Mouse (Mus musculus) cerebellum, adult 9-10 months (tissue): ENCODE measurements at regions not wholly inside any gene's neighbourhood (a gene's known extent, or its start where the extent isn't known, plus 50 kb on each side); places are given as distances from the start of the nearest gene placed in this dataset.

Experiments used
- DNase-seq: peaks from one replicate; pipeline ENCODE4 v3.0.0; 2022

GRCm38 (mm10) chr8:6813816-6814215 is 1708.7 kb upstream of the Slc10a2 start:
- no peak for DNase-seq

DNA sequence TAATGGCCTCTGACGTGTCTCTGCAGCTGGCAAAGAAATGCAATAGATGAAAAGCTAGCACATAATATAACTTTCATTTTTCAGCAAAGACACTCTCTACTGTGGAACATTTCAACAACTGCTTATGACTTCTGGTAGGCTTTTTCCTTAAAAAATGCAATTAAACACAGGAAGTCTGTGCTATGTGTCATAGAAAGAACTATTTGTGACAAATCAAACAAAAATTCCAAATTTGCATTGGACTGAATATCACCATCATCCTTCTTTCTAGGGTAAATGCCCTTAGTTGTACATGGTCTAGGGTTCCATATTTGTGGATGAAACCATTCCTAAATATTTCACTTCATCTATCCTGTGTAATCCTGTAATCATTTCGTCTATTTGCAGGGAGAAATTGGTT is 1702.0 kb upstream of the Slc10a2 start:
- DNase-seq: no peak

GRCm38 (mm10) chr8:6803199-6803598 is 1698.0 kb upstream of the Slc10a2 start:
- DNase-seq: no peak

- DNase-seq: no peak
These were observed 1695.9 kb upstream of the Slc10a2 start for GRCm38 (mm10) chr8:6801076-6801475.

DNA sequence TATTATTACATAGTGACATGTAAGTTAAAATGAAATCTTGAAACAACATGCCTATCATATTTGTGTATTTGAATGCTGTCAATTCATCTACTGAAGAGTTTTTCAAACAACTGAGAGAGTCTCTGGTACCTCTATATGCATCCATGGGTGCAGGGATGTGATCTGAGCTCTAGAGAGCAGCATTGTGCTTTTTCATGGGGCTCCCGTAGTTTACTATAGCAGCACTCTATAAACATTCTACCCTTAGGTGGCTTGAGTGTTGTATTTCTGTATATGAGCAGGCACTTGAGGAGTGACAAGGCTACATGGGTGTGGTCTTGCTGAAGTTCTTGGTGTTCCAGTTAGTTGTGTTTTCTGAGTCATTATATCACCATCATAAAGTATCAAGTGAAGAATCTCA is 1683.9 kb upstream of the Slc10a2 start:
- DNase-seq: no peak

- DNase-seq: no peak
These were observed 1675.8 kb upstream of the Slc10a2 start for GRCm38 (mm10) chr8:6780983-6781382.

DNA sequence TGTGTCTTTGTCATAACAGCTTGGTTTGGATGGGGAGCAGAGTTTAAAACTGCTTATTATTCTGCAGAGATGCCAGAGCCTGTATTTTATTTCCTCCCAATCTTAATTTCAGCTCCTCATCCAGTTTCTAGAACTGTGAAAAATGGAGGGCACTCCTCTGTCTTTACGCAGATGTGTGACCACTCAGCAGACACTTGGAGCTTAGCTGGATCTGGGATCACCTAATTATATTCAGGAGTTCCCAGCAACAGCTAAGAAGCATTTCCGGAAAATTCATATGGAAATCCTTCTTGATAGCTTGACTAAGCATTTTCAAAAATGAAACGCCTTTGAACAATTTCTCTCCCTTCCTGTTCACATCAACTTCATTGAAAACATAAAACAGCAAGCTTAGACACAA is 1670.0 kb upstream of the Slc10a2 start:
- no peak for DNase-seq

DNA sequence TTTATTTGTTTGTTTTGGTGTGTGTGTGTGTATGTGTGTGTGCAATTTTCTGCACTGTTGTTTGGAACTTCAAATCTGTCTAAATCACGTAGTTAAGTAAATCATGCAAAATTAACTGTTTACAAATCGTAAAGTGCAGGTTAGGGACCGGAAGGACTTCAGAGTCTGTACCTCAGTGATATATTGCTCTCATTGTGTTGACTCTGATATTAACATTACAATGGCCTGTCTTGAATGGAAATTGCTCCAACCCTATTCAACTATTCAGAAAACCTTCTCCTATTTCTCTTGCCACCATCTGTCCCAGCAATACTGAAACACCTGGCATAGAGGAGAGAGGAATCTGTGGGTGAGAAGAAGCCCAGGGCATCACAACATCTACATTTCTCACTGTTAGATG is 1624.4 kb upstream of the Slc10a2 start:
- DNase-seq: no peak

- DNase-seq: no peak
These were observed 1603.8 kb upstream of the Slc10a2 start for GRCm38 (mm10) chr8:6708886-6709449.

GRCm38 (mm10) chr8:6688595-6688994 is 1583.4 kb upstream of the Slc10a2 start:
- DNase-seq: no peak

DNA sequence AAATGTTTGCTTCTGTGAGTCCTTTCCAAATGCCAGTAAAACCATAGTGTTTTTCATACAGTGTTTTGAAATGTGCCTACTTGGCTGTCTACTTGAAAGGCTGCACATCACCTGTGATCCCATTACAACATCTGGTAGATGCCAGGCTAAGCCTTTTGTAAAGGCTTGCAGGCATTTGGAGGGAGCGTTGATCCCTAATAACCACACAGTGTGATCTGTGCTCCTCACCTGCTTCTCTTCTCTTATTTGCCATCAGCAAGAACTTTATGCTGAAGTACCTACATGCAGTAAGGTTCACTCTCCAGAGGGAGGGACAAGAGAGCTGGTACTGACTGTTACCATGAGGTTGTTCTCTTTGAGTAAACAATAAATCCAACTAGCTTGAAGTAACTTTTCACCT is 1553.7 kb upstream of the Slc10a2 start:
- no peak for DNase-seq

DNA sequence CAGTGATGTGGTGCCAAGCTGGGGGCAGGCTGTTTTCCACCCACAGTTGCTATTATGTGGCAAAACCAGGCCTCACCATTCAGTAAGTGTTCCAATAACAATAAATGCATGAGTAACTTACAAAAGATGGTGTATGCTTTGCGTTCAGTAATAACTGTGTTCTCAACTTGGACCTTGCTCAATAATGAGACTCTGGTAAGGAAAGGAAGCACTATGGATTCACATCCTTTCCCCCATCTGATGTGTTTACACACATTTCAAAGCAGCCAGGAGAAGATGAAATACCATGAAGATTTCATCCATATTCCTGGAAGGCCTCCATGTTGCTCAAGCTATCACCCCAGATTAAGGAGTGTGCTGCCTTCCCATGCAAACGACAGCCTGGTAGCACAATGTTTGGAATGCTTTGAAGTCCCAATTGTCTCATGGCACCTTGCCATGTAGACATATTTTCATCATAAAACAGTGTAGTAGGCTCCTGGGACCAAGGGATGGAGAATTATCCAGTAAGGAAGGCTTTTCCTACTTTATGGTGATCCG is 1552.4 kb upstream of the Slc10a2 start:
- no peak for DNase-seq

- no peak for DNase-seq
These were observed 1547.0 kb upstream of the Slc10a2 start for GRCm38 (mm10) chr8:6652180-6652579.

DNA sequence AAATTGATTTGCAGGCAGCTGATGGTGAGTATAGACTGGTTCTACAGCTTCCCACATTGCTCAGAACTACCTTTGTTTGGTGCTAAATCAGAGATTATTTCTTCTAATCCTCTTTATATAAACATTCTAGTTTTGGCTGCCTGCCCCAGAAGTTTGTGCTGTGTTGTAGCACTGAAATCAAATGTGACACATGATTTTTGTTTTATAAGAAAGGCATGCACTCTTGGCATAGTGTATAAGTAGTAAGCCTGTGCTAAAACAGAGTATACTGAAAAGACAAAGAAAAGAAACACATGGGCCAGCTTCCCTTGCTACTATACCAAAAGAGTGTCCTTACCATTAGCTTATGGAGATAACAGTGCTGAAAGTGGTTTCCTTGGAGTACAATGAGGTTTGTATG is 1542.9 kb upstream of the Slc10a2 start:
- DNase-seq: no peak

GRCm38 (mm10) chr8:6645287-6645957 is 1540.3 kb upstream of the Slc10a2 start:
- no peak for DNase-seq

DNA sequence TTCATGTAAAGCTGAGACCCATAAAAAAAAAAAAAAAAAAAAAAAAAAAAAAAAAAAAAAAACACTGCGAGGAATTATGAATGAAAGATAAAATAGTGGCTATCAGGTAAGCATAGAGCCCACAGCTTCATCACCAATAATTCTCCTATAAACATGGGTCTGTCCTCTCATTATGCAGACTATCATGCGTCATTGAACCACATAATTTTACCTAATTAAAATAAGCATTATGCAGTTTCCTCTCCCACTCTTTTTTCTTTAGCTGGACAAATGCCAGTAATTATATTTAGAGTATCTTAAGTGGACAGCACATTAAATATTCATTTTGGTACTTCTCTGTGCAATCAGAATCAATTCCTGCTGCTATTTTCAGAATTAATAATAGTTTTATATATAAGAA is 1539.2 kb upstream of the Slc10a2 start:
- DNase-seq: no peak

DNA sequence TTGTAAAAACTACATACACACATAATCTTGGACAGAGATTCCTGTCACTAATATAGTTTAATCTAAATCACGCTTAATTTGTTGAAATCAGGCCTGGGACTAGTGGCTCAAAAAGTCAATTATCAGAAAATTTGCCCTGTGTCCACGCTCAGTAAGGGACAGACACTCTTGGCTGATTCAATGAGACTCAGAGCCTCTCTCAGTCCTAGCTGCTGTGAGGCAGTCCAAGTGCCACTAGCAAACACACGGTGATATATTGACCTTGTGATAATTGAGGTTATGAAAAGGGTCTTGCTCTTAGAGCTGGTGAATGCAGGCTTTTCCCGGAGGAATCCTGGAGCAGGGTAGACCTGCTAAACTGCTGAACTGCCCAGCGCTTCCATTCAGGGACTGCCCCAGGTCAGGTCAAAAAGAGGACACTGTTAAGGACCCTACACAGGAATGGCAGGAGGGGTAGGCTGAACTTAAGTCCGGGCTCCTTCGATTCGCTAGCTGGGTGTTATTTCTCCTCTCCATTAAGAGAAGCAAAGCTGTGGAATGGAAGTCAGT is 1521.9 kb upstream of the Slc10a2 start:
- DNase-seq: no peak

DNA sequence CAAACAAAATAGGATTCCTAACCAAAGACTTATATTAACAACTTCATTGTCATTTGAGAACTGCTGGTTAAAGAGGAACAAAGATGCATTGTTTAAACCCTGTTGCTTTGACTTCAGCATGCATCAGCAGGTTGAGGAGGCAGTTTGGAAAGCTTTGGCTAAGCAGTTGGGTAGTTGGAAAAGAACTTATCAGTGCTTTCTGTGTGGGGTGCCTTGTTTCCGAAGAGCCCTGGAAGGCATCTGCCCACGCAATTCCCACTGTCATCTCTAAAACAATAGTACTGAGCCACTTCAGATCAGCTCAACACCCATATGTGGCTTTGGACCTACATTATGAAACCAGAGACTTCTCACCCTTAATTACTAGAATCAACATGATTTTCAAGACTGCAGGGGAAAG is 1503.7 kb upstream of the Slc10a2 start:
- no peak for DNase-seq

DNA sequence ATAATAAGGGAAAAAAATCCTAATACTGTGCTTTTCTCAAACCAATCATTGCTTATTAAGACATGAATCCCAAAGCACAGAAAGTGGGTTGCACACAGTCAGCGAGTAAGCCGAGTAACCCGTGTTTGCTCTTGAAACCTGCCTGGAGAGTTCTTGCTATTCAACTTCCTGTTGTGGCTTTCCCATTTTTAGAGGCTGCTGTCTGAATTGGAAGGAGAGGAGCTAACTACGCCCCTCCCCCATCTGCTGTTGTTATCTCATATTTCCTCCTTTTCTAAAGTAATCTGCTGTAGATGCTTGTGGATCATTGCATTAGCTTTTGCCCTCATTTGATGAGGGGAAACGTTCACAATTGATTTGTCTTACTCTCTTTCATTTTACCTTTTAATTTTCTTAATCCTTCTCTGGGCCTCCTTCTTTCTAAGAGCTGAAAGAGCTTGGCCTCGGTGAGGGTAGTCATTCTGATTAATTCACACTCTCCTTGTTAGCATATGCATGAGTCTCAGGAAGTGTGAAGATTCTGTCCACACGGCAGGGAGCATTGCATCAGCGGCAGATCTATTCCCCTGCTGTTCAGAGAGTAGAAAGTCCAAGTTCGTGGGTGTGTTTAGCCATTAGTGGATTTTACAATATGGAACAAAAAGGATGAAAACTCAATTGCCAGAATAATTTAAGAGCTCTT is 1501.8 kb upstream of the Slc10a2 start:
- DNase-seq: no peak

DNA sequence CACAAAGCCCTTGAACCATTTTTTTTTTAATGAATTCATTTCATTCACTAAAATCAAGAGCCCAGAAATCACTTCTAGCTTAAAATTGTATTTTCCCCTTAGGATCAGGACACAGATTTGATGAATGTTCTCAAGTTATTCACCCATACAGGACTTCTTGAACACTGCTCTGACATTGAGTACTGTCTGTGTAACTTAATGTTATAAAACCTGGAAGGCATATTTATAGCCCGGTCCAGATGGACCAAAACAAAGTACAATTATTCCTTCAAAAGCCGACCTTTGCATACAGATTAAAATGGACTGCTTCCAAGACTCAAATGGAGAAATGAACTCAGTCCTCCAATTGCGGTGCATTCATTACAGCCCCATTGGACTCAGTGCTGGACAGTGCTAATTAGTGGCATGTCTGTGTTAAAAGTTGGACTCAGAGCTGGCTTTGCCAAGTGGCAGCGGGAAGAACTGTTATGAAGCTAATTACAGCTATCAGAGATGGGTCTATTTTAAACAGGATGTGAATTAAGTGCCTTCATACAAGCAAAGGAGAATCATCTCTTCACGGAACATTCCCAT is 1499.2 kb upstream of the Slc10a2 start:
- no peak for DNase-seq

DNA sequence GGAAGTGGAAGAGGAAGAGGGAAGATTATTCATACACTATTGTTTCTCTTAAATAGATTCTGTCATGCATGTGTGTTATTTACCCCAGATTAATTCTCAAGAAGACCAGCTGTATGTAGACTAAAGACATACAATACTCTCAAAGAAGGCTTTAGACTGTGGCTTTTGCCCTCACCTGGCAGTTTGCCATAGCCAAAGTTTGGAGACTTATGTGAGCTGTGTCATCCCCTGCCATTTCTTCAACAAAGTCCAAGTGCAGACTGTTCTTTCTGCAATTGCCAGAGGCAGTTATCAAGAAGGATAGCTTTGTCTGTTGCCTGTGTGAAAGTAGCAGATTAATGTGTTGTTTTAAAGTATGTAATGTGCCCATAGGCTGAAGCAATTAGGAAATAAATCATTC is 1485.0 kb upstream of the Slc10a2 start:
- no peak for DNase-seq

DNA sequence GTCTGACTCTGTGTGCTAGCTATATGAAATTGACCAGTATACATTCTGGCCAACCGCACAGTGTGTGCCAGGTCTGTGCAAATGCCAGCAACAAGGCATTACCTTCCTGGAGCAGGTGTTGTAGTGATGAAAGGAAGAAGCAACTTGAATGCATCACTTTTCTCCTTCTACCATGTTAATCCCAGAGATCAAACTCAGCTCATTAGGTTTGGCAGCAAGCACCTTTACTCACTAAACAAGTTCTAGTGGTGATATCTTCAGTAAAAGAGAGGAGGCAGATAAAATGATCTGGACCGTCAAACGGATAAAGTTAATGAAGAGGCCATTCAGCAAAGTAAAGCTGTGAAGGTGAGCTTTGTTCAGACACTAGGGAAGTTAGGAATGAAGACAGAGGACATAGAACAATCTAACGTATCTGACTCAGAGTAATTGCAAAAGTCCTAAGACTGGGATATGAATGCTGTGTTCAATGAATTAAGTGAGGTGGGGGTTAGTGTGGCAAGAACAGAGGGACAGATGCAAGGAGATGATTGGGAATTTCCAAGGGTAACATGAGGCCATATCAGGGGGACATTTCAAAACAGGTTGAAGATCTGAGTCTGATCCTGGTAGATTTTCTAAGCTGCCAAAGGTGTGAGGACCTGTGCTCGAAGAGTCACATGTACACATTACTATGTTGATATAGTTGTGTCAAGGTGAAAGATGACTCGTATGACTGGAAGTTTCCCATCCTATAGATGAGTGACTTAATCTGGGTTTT is 1478.4 kb upstream of the Slc10a2 start:
- DNase-seq: no peak

DNA sequence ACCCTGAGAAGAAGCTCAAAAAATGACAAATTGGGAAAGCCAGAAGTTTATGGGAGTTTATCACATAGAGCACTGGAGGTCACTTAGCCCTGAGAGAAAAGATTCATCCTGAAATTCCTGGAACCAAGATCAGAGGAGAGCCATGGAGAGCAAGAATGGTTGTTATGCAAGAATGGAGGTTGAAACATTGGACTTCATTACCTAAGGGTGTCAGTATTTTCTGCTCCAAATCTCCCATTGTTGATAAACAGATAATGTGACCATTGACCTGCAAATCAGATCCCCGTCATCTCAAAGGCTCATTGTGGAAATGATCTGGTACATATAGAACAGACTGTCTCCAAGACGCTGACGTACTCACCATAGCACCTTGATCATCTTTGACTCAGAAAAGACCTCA is 1477.6 kb upstream of the Slc10a2 start:
- DNase-seq: no peak
